Mouse (Mus musculus) ES-Bruce4 (cell line): ENCODE data around the gene Vps8. TPM values are rescaled to one million over a fixed set of nuclear protein-coding genes. Genes with fewer than 3 reads are reported as not detected.

Source experiments
- H3K27ac ChIP-seq: 2 replicates; pipeline ENCODE4 v1.5.1; 2012; ENCODE audit warnings: low read length, inconsistent platforms; ENCODE audit not compliant: insufficient read depth
- H3K27me3 ChIP-seq: 2 replicates; pipeline ENCODE4 v1.6.1; 2012; ENCODE audit warnings: mild to moderate bottlenecking, low read length, inconsistent platforms; ENCODE audit not compliant: control insufficient read depth, poor library complexity, insufficient read depth, severe bottlenecking
- H3K36me3 ChIP-seq: 2 replicates; pipeline ENCODE4 v1.6.1; 2012; ENCODE audit warnings: inconsistent platforms, mild to moderate bottlenecking, low read length, moderate library complexity; ENCODE audit not compliant: control insufficient read depth, poor library complexity, insufficient read depth, severe bottlenecking
- H3K4me1 ChIP-seq: one replicate; pipeline ENCODE4 v1.8.1; 2011; ENCODE audit warnings: low read length; ENCODE audit not compliant: control insufficient read depth, insufficient read depth
- H3K4me3 ChIP-seq: 2 replicates; pipeline ENCODE4 v1.5.1; 2011; ENCODE audit warnings: low read depth, mild to moderate bottlenecking, low read length
- H3K9ac ChIP-seq: 2 replicates; pipeline ENCODE4 v1.6.1; 2012; ENCODE audit warnings: low read depth, mild to moderate bottlenecking, inconsistent platforms; ENCODE audit not compliant: poor library complexity, severe bottlenecking
- H3K9me3 ChIP-seq: replicated peaks from 2 replicates; pipeline ENCODE4 v1.6.1; 2012; ENCODE audit warnings: mild to moderate bottlenecking, low read length, inconsistent platforms; ENCODE audit not compliant: control insufficient read depth, poor library complexity, insufficient read depth, severe bottlenecking
- CTCF ChIP-seq: IDR thresholded peaks from one replicate; pipeline ENCODE4 v1.8.1; 2011; ENCODE audit warnings: low read depth, low read length
- EP300 ChIP-seq: IDR thresholded peaks from 2 replicates; pipeline ENCODE4 v1.6.1; 2011; ENCODE audit warnings: low read depth, low read length; ENCODE audit not compliant: insufficient read depth
- POLR2A ChIP-seq: IDR thresholded peaks from one replicate; pipeline ENCODE4 v1.8.1; 2011; ENCODE audit warnings: low read length; ENCODE audit not compliant: insufficient read depth
- polyA plus RNA-seq: library from polyadenylated mRNA; stranded (reverse); fragments of >200 nt; gene quantifications from 2 replicates; pipeline ENCODE4 v1.2.4, GENCODE M21; 2011; ENCODE audit warnings: low read depth; ENCODE audit not compliant: missing spikeins, insufficient read depth, insufficient read length

The Vps8 gene
- polyA plus RNA-seq, 1 experiment, result 25.4 TPM

GRCm38 (mm10) chr16:21645915-21646314 lies 223.0 kb downstream of the Vps8 start:
- Histone ChIP-seq H3K9me3 (no peaks in the 10 kb centered on the region), H3K36me3 (no peaks in the 10 kb centered on the region), H3K27me3 (no peaks in the 10 kb centered on the region), H3K9ac (no peak overlapping the region), H3K4me1 (no peaks in the 10 kb centered on the region), H3K27ac (no peak overlapping the region), H3K4me3 (no peak overlapping the region)
- TF ChIP-seq POLR2A (no peak), EP300 (no peak), CTCF (no peak)

GRCm38 (mm10) chr16:21646496-21646895 lies 223.6 kb downstream of the Vps8 start:
- no peaks in the 10 kb centered on the region for H3K9me3 ChIP-seq
- no peak overlapping the region for H3K27ac ChIP-seq
- no peaks in the 10 kb centered on the region for H3K4me1 ChIP-seq
- TF ChIP-seq POLR2A (no peak), CTCF (no peak), EP300 (no peak)
- H3K9ac ChIP-seq, result no peak overlapping the region
- no peaks in the 10 kb centered on the region for H3K27me3 ChIP-seq
- no peak overlapping the region for H3K4me3 ChIP-seq
- H3K36me3 ChIP-seq, result no peaks in the 10 kb centered on the region

GRCm38 (mm10) chr16:21648800-21649199 lies 225.9 kb downstream of the Vps8 start:
- H3K4me3 ChIP-seq, result no peak overlapping the region

GRCm38 (mm10) chr16:21650289-21650688 lies 227.4 kb downstream of the Vps8 start:
- no peaks in the 10 kb centered on the region for H3K27me3 ChIP-seq
- no peaks in the 10 kb centered on the region for H3K36me3 ChIP-seq
- no peak for TF ChIP-seq POLR2A
- TF ChIP-seq EP300, result no peak
- no peak for TF ChIP-seq CTCF
- H3K9me3 ChIP-seq, result no peaks in the 10 kb centered on the region
- no peaks in the 10 kb centered on the region for H3K4me1 ChIP-seq
- no peak overlapping the region for H3K27ac ChIP-seq
- H3K4me3 ChIP-seq, result no peak overlapping the region
- no peak overlapping the region for H3K9ac ChIP-seq

More at GRCm38 (mm10) chr16:21648800-21649199, 225.9 kb downstream of the Vps8 start:
- Histone ChIP-seq H3K27me3 (no peaks in the 10 kb centered on the region), H3K4me1 (no peaks in the 10 kb centered on the region), H3K9ac (no peak overlapping the region), H3K27ac (no peak overlapping the region), H3K9me3 (no peaks in the 10 kb centered on the region), H3K36me3 (no peaks in the 10 kb centered on the region)
- TF ChIP-seq POLR2A (no peak), CTCF (no peak), EP300 (no peak)

- no peaks in the 10 kb centered on the region for H3K9me3 ChIP-seq
- no peak overlapping the region for H3K9ac ChIP-seq
- no peak overlapping the region for H3K4me3 ChIP-seq
- H3K36me3 ChIP-seq, result no peaks in the 10 kb centered on the region
- no peak for TF ChIP-seq CTCF
- H3K27ac ChIP-seq, result no peak overlapping the region
- H3K4me1 ChIP-seq, result no peaks in the 10 kb centered on the region
- H3K27me3 ChIP-seq, result no peaks in the 10 kb centered on the region
These were observed 228.2 kb downstream of the Vps8 start for GRCm38 (mm10) chr16:21651161-21651560.

GRCm38 (mm10) chr16:21653151-21653550 lies 230.2 kb downstream of the Vps8 start:
- no peaks in the 10 kb centered on the region for H3K27me3 ChIP-seq
- no peaks in the 10 kb centered on the region for H3K4me1 ChIP-seq
- TF ChIP-seq POLR2A (no peak), CTCF (no peak), EP300 (no peak)
- no peak overlapping the region for H3K9ac ChIP-seq
- H3K27ac ChIP-seq, result no peak overlapping the region
- H3K36me3 ChIP-seq, result no peaks in the 10 kb centered on the region
- no peak overlapping the region for H3K4me3 ChIP-seq
- H3K9me3 ChIP-seq, result peaks cover under 1% of the 10 kb centered on the region; the same call in 1 of the 2 replicates
